Mouse (Mus musculus) lung, postnatal 36 days (tissue): ENCODE measurements around the gene Olfr1211.

Experiments
- DNase-seq: peaks from one replicate; pipeline ENCODE4 v3.0.0; 2022; ENCODE audit warnings: mixed read lengths

The Olfr1211 gene

DNA sequence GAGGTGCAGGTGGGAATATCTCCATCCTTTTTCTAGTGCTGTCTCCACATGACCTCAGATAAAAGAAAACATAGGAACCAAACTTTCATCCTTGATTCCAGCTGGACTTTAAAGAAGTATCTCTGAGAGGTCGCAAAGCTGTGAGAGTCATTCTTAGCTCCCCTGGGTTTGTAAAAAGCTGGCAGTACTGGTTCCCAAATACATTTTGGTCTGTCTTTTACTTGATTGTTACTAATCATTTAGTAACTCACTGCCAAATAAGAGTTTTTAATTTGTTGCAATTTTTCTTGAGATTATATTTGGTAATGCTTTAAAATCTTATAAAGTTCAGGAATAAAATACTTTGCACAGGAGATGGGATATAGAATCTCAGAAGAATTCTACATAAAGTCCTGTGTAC, at the start of gene Olfr1211:
Olfr1211 (minus strand) TSS at position 101 of the 400 bp plus-strand sequence.
- DNase-seq: no peak

GRCm38 (mm10) chr2:88980181-88980580, 42.3 kb upstream of the Olfr1211 start, which contains the start of gene Gm13762:
TSS of gene Gm13762 (minus strand) at chr2:88980281.
- no peak for DNase-seq

GRCm38 (mm10) chr2:88953669-88954068, 15.8 kb upstream of the Olfr1211 start, which contains the start of gene Olfr1212:
TSS of gene Olfr1212 (plus strand) at chr2:88953969.
- DNase-seq: no peak

DNA sequence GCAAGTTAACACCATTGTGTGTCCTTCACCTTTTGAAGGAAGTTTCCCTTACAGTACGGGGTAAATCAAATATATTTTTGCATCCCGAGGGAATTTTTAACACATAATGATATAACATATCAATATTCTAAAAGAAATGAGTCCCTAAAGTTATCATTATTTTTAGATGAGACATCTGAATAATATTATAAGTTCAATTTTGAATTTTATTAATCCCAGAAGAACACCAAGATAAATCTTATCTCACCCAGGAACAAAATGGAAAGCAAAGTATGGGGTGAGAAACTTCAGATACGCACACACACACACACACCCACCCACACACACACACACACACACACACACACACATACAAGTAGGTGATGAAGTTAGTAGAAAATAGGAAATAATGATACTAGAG, 22.9 kb downstream of the Olfr1211 start, which contains the start of gene Olfr1209:
Olfr1209 (minus strand) TSS at position 101 of the 400 bp plus-strand sequence.
- no peak for DNase-seq

DNA sequence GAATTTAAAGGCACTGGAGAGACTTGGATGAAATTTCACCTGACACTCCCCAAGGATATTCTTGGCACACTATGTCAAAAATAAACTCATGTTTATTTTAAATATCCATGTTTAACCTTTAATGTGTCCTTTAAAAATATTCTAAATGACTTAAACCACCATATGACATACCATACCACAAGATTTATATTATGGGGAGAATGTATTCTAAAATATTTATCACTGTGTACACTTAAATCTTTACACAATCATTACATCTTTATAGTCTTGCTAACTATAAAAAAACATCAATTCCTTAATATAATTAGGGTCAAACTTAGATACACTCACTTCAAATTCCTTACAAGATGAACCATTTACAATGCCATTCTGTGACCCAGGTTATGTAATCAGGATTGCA, 35.7 kb downstream of the Olfr1211 start, which contains the start of gene Olfr1208:
Olfr1208 (minus strand) TSS at position 101 of the 400 bp plus-strand sequence.
- no peak for DNase-seq
